Mouse (Mus musculus) lung, embryonic 14.5 days (tissue): Measurements from ENCODE around the gene Rgs11. TPM values are rescaled to one million over a fixed set of nuclear protein-coding genes. Genes with fewer than 3 reads are reported as not detected.

Experiments
- ATAC-seq: fragments of 200-750 bp; cut with Nextera tagmentation; 2 replicates; pipeline ENCODE4 v1.8.0; 2017; ENCODE audit warnings: mild to moderate bottlenecking, moderate TSS enrichment, moderate library complexity; ENCODE audit not compliant: insufficient read depth
- DNase-seq: peaks from one replicate; pipeline ENCODE4 v3.0.0-alpha.2; 2015
- H3K27ac ChIP-seq: fragments of 300-500 bp; sonication (generic); 2 replicates; pipeline ENCODE4 v1.5.1; 2014; ENCODE audit warnings: low read depth, mild to moderate bottlenecking, moderate library complexity
- H3K27me3 ChIP-seq: fragments of 300-500 bp; sonication (generic); 2 replicates; pipeline ENCODE4 v1.6.1; 2014; ENCODE audit warnings: low read length, control low read depth; ENCODE audit not compliant: insufficient read depth
- H3K36me3 ChIP-seq: fragments of 300-500 bp; sonication (generic); 2 replicates; pipeline ENCODE4 v1.6.1; 2014; ENCODE audit warnings: control low read depth; ENCODE audit not compliant: insufficient read depth
- H3K4me1 ChIP-seq: fragments of 300-500 bp; sonication (generic); 2 replicates; pipeline ENCODE4 v1.6.1; 2014; ENCODE audit warnings: antibody characterized with exemption, control low read depth; ENCODE audit not compliant: insufficient read depth
- H3K4me2 ChIP-seq: fragments of 300-500 bp; sonication (generic); 2 replicates; pipeline ENCODE4 v1.6.1; 2014; ENCODE audit warnings: mild to moderate bottlenecking
- H3K4me3 ChIP-seq: fragments of 300-500 bp; sonication (generic); 2 replicates; pipeline ENCODE4 v1.5.1; 2014; ENCODE audit warnings: low read depth, low read length
- H3K9ac ChIP-seq: fragments of 300-500 bp; sonication (generic); 2 replicates; pipeline ENCODE4 v1.6.1; 2014
- H3K9me3 ChIP-seq: fragments of 300-500 bp; sonication (generic); 2 replicates; pipeline ENCODE4 v1.6.1; 2016; ENCODE audit warnings: low read depth, low read length, control low read depth
- CTCF ChIP-seq: IDR thresholded peaks from 2 replicates; pipeline ENCODE4 v1.5.1; 2016; ENCODE audit warnings: antibody characterized with exemption, low read depth
- WGBS: fragments of 180-500 bp; shearing (Covaris S2); extraction: QIAGEN DNeasy Blood & Tissue Kit; methylation state at CpG from one replicate; pipeline ENCODE4 v1.1.7; 2014; 5-methylcytosine and 5-hydroxymethylcytosine counted together
- polyA plus RNA-seq: library from polyadenylated mRNA; unstranded; fragments of >200 nt; fragmentation: Nextera tagmentation; extraction: Ambion mirVana; gene quantifications from 2 replicates; pipeline ENCODE4 v1.2.1, GENCODE M21; 2014

Gene Rgs11
- polyA plus RNA-seq, 1 experiment from 2014 or later: 11.9 TPM

- peak overlapping the region; percentile 60 for H3K4me2 ChIP-seq
- ATAC-seq: 0 out of 2 replicates have a peak, but pooled peaks have one; percentile 1
- H3K9ac ChIP-seq: peak overlapping the region; percentile 86
- H3K36me3 ChIP-seq: peaks cover 35% of the 10 kb centered on the region
- no peaks in the 10 kb centered on the region for H3K27me3 ChIP-seq
- H3K4me3 ChIP-seq: peak overlapping the region; percentile 95
- TF ChIP-seq CTCF: no peak
- no peak for DNase-seq
- no peaks in the 10 kb centered on the region for H3K9me3 ChIP-seq
- peak overlapping the region; percentile 99 for H3K27ac ChIP-seq
- H3K4me1 ChIP-seq: 0 out of 2 replicates have a peak, but pooled peaks cover 5% of the 10 kb centered on the region
- WGBS: under 1% methylated on average over 24 of the region's 24 CpGs
Observed at GRCm38 (mm10) chr17:26253399-26253798, 50.6 kb downstream of the Rgs11 start.

- H3K4me3 ChIP-seq: no peak overlapping the region
- ATAC-seq: no peak
- H3K27ac ChIP-seq: no peak overlapping the region
- WGBS: 89% methylated on average over 7 of the region's 7 CpGs
- H3K9me3 ChIP-seq: no peaks in the 10 kb centered on the region
- H3K4me2 ChIP-seq: no peak overlapping the region
- peaks cover 52% of the 10 kb centered on the region for H3K36me3 ChIP-seq
- TF ChIP-seq CTCF: no peak
- 0 out of 2 replicates have a peak, but pooled peaks cover 5% of the 10 kb centered on the region for H3K4me1 ChIP-seq
- DNase-seq: no peak
- no peaks in the 10 kb centered on the region for H3K27me3 ChIP-seq
- H3K9ac ChIP-seq: no peak overlapping the region
Observed at GRCm38 (mm10) chr17:26255313-26255712, 52.6 kb downstream of the Rgs11 start.

Other genes with a start within 250 kb of the Rgs11 start
- 26.7 and 30.5 TPM in 2 replicates for gene Capn15, start 217.2 kb upstream of the Rgs11 start, polyA plus RNA-seq
- 15.2 and 15.3 TPM in 2 replicates for gene Rab11fip3, start 133.4 kb upstream of the Rgs11 start, polyA plus RNA-seq
- gene Decr2, start 112.6 kb upstream of the Rgs11 start, polyA plus RNA-seq: 24.9 and 25.0 TPM in 2 replicates
- 94.8 and 96.4 TPM in 2 replicates for gene Nme4, start 107.3 kb upstream of the Rgs11 start, polyA plus RNA-seq
- 1.3 and 1.7 TPM in 2 replicates for gene Tmem8, start 89.7 kb upstream of the Rgs11 start, polyA plus RNA-seq
- 210 and 217 TPM in 2 replicates for gene Mrpl28, start 79.5 kb upstream of the Rgs11 start, polyA plus RNA-seq
- gene Axin1, start 64.3 kb upstream of the Rgs11 start, polyA plus RNA-seq: 18.8 and 27.7 TPM in 2 replicates
- gene Pdia2, start 3.9 kb upstream of the Rgs11 start, polyA plus RNA-seq: 0.34 and 0.43 TPM in 2 replicates
- 14.6 and 15.9 TPM in 2 replicates for gene Arhgdig, start 4.8 kb downstream of the Rgs11 start, polyA plus RNA-seq
- 36.3 and 39.4 TPM in 2 replicates for gene Fam234a, start 41.3 kb downstream of the Rgs11 start, polyA plus RNA-seq
- gene Luc7l, start 49.9 kb downstream of the Rgs11 start, polyA plus RNA-seq: 97.7 and 104 TPM in 2 replicates
- gene Neurl1b, start 211.9 kb downstream of the Rgs11 start, polyA plus RNA-seq: 1.9 and 2.1 TPM in 2 replicates